Mouse (Mus musculus): ENCODE measurements around the gene Ofcc1.

Gene Ofcc1

DNA sequence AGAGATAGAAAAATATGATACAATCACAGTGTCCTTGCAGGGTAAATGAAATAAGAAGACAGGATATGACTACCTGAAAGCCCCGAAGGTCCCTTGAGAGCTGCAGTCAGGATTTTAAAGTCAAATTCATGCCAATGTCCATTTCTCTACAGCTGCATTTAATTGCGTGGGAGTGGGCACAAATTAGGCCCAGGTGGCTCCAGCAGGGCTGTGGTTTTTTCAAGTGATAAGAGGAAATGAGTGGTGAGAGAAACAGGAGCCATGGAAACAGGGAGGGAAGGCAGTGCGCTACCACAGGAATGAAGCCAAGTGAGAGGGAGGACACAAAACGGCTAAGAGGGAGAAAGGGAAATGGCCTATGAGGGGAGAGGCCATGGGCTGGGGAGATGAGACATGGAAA lies 363.3 kb downstream of the Ofcc1 start:
- in situ Hi-C loops (cut with MseI, MboI), result no loop called here

DNA sequence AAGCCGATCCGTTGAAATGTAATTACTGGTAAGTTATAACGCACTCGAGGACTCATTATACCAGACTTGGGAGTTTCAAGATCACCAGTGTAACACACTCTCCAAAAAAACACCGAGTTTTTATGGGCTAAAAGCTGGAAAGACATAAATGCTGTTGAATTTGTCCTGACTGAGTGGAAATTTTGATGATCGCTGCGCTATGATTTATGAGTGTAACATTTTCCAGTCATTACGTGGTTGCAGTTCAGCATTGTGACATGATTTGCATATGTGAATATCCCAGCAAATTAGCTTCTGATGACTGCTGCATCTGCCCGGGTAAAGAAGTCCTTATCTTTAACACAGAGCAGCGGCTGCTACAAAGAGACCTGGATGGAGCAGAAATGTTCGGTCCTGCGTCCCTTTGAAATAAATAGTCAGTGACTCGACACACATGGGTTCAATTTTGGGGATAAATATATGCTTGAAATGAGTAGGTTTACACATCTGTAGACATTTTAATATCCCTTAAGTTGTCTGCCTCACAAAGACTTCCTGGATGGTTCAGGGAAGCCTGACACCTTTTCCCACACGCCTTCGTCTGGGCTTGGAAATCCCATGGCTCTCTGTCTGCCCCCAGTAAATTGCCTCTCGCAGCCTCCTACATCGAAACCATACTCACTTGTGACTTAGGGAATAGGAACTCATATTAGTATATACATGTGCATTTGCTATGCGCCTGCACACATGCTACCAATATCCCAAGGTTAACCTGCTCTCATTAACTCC lies 381.8 kb downstream of the Ofcc1 start:
- in situ Hi-C loops (cut with MseI, MboI), result no loop called here

DNA sequence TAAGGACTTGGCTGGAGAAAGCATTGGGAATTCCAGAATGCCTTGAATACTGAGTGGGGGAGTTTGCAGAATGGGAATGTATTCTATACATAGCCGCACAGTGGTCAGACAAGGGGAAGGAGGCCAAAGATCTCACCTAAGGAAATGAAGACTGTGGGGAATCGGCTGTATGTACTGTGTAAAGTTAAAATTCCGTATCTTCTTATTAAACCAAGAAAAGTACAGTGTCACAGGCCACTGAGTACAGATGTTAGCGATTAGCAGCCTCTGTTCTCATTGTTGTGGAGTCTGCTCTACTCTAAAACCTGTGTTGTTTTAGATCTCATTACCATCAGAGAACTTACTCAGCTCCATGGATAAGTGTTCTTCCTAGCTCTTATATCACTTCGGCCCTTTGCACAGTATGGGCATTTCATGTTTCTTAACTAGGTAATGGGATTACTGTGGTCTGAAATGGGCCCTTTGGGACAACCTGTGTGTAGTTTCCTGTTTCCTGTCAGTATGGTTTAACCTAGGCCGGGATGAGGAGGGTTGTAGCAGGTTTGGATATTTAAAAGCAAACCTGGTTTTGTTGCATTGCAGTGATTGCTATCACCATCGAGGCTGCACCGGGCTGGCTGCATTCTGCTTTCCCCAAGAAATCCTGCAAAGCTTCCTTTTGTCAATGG lies 392.8 kb downstream of the Ofcc1 start:
- in situ Hi-C loops (cut with MseI, MboI), result no loop called here

DNA sequence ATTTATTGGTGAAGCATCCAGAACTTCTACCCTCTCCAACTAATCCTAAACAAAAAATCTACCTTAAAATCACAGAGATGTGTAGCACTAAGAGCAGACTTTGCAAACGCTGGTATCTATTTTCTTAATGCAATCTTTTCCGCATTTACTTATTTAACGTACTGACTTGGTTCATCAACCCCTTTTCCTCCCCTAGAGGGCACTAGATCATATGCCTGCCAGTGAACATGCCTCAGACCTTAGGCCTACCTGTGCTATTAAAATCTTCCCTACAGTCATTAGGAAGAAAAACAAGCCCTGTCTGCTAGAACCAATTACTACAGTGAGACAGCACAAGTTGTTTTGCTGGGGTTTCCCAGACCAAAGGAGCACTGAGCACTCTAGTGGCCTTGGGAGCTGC lies 404.0 kb downstream of the Ofcc1 start:
- in situ Hi-C loops (cut with MseI, MboI), result no loop called here

DNA sequence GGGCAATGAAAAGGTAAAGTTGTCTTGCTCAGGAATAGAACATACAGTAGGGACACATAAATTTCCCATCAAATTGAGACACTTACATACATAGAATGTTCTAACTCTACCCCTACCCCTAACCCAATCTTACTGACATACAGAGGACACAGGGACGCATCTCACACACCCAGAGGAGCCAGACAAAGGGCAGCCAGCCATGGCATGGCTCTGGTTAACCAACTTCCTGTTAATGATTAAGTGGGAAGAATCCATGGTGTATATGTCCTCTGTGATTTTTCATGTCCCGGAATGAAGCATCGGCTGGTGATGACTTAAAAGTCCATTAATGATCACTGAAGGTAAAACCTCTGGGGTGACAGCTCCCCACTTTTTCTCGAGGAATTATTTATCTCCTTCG lies 405.2 kb downstream of the Ofcc1 start:
- in situ Hi-C loops (cut with MseI, MboI), result no loop called here

All from mouse trophoblast stem cell (cell line).